Mouse (Mus musculus): ENCODE measurements at regions not wholly inside any gene's neighbourhood (a gene's known extent, or its start where the extent isn't known, plus 50 kb on each side); places are given as distances from the start of the nearest gene placed in this dataset.

GRCm38 (mm10) chr2:75528706-75529105, 130.4 kb upstream of the Hnrnpa3 start:
- no peaks in the 10 kb centered on the region for H3K27me3 ChIP-seq (replicated peaks)
- H3K4me2 ChIP-seq: no peak overlapping the region
- H3K9me3 ChIP-seq (replicated peaks): no peaks in the 10 kb centered on the region
- no peak overlapping the region for H3K27ac ChIP-seq (replicated peaks)
- no peaks in the 10 kb centered on the region for H3K4me1 ChIP-seq
- no peaks in the 10 kb centered on the region for H3K36me3 ChIP-seq
- no peak overlapping the region for H3K4me3 ChIP-seq (replicated peaks)
- WGBS: 61% methylated on average over 2 of the region's 2 CpGs
- H3K9ac ChIP-seq (replicated peaks): no peak overlapping the region
- no peak for ATAC-seq (ENCODE audit: low FRiP score)

GRCm38 (mm10) chr2:75538114-75538513, 120.9 kb upstream of the Hnrnpa3 start:
- WGBS: 29% methylated on average over 4 of the region's 4 CpGs
- Histone ChIP-seq H3K36me3 (no peaks in the 10 kb centered on the region), H3K4me1 (peaks cover 5% of the 10 kb centered on the region; the same call in 1 of the 2 replicates), H3K9me3 (replicated peaks) (no peaks in the 10 kb centered on the region), H3K27me3 (replicated peaks) (no peaks in the 10 kb centered on the region), H3K4me3 (replicated peaks) (no peak overlapping the region), H3K9ac (replicated peaks) (no peak overlapping the region), H3K27ac (replicated peaks) (no peak overlapping the region), H3K4me2 (no peak overlapping the region)
- no peak for ATAC-seq (ENCODE audit: low FRiP score)

- Histone ChIP-seq H3K36me3 (no peaks in the 10 kb centered on the region), H3K4me2 (no peak overlapping the region), H3K9ac (replicated peaks) (no peak overlapping the region), H3K4me1 (peaks cover 5% of the 10 kb centered on the region; the same call in 1 of the 2 replicates), H3K27ac (replicated peaks) (no peak overlapping the region), H3K4me3 (replicated peaks) (no peak overlapping the region), H3K9me3 (replicated peaks) (no peaks in the 10 kb centered on the region), H3K27me3 (replicated peaks) (no peaks in the 10 kb centered on the region)
- ATAC-seq (ENCODE audit: low FRiP score): no peak
- WGBS: 92% methylated on average over 6 of the region's 6 CpGs
Observed at GRCm38 (mm10) chr2:75539726-75540125, 119.3 kb upstream of the Hnrnpa3 start.

- no peak overlapping the region for H3K4me2 ChIP-seq
- 52% methylated on average over 5 of the region's 5 CpGs for WGBS
- no peak overlapping the region for H3K4me3 ChIP-seq (replicated peaks)
- peaks cover 5% of the 10 kb centered on the region; the same call in 1 of the 2 replicates for H3K4me1 ChIP-seq
- H3K9ac ChIP-seq (replicated peaks): no peak overlapping the region
- no peak overlapping the region for H3K27ac ChIP-seq (replicated peaks)
- ATAC-seq (ENCODE audit: low FRiP score): no peak; the same call in 1 of the 2 replicates
- no peaks in the 10 kb centered on the region for H3K9me3 ChIP-seq (replicated peaks)
- no peaks in the 10 kb centered on the region for H3K36me3 ChIP-seq
- H3K27me3 ChIP-seq (replicated peaks): no peaks in the 10 kb centered on the region
Observed at GRCm38 (mm10) chr2:75542331-75542730, 116.7 kb upstream of the Hnrnpa3 start.

DNA sequence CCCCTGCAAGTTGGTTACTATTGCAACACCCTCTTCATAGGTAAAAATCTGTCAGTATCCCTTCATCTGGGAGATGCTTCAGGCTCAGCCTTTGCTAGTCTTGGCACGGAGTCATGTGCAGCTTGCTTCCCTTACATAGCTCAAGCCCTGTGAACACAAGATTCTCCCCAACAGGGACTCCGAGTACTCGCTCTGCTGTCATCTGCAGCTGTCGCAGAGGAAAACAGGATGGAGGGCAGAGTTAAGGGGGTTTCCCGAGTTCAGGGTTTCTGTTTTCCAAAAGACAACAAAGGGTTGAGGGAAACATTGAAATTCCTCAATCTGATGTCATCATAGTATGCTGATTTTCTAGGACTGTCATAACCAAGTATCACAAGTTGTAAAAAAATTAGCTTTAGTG, 116.3 kb upstream of the Hnrnpa3 start:
- Histone ChIP-seq H3K36me3 (no peaks in the 10 kb centered on the region), H3K27ac (replicated peaks) (no peak overlapping the region), H3K27me3 (replicated peaks) (no peaks in the 10 kb centered on the region), H3K4me3 (replicated peaks) (no peak overlapping the region), H3K4me2 (no peak overlapping the region), H3K9ac (replicated peaks) (no peak overlapping the region), H3K4me1 (peaks cover 5% of the 10 kb centered on the region; the same call in 1 of the 2 replicates), H3K9me3 (replicated peaks) (no peaks in the 10 kb centered on the region)
- WGBS: 67% methylated on average over 5 of the region's 5 CpGs
- no peak for ATAC-seq (ENCODE audit: low FRiP score)

DNA sequence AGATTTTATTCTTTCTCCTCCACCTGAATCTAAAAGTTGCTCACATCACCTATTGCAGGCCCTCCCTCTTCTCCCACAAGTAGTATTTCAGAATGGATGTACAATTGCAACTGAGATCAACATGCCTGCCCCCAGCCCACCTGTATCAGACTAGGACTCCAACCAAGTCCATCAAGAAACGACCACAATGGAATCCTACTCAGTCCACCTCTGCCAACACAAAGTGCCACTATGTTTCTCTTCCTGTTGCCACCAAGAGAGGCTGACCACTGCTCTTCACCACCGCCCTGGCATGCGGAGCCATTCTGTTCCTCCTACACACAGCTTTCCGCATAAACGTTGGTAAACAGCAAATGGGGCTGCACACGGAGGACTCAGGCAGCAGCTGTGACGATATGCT, 113.1 kb upstream of the Hnrnpa3 start:
- H3K27me3 ChIP-seq (replicated peaks): no peaks in the 10 kb centered on the region
- no peak overlapping the region for H3K27ac ChIP-seq (replicated peaks)
- no peaks in the 10 kb centered on the region for H3K36me3 ChIP-seq
- no peak for ATAC-seq (ENCODE audit: low FRiP score)
- WGBS: 90% methylated on average over 7 of the region's 7 CpGs
- no peak overlapping the region for H3K4me2 ChIP-seq
- no peaks in the 10 kb centered on the region for H3K9me3 ChIP-seq (replicated peaks)
- H3K4me1 ChIP-seq: peaks cover 5% of the 10 kb centered on the region; the same call in 1 of the 2 replicates
- no peak overlapping the region for H3K9ac ChIP-seq (replicated peaks)
- no peak overlapping the region for H3K4me3 ChIP-seq (replicated peaks)

- Histone ChIP-seq H3K36me3 (no peaks in the 10 kb centered on the region), H3K4me2 (no peak overlapping the region), H3K4me1 (no peaks in the 10 kb centered on the region), H3K27me3 (replicated peaks) (no peaks in the 10 kb centered on the region), H3K4me3 (replicated peaks) (no peak overlapping the region), H3K9me3 (replicated peaks) (no peaks in the 10 kb centered on the region), H3K9ac (replicated peaks) (no peak overlapping the region), H3K27ac (replicated peaks) (no peak overlapping the region)
- ATAC-seq (ENCODE audit: low FRiP score): no peak
- WGBS: 88% methylated on average over 8 of the region's 8 CpGs
Observed at GRCm38 (mm10) chr2:75555676-75556075, 103.4 kb upstream of the Hnrnpa3 start.

DNA sequence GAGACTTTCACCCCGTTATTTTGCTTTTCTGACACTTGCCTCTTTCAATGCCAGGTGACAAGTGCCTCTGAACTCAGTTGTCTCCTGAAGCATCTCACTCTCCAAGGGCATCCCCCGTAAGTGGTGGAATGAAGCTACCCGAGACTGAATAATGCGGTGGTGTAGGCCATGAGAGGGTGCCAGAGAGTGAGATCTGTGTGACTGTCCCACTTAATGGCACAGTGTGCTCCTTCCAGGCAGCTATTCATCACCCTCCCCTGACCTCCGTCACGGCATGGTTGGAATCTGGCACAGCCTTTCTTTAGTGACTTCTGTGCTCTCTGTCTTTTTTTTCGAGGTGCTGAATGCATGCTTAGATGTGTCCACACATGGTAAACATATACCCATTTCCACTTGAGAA, 102.3 kb upstream of the Hnrnpa3 start:
- Histone ChIP-seq H3K9me3 (replicated peaks) (no peaks in the 10 kb centered on the region), H3K27ac (replicated peaks) (no peak overlapping the region), H3K4me3 (replicated peaks) (no peak overlapping the region), H3K9ac (replicated peaks) (no peak overlapping the region), H3K27me3 (replicated peaks) (no peaks in the 10 kb centered on the region), H3K36me3 (no peaks in the 10 kb centered on the region), H3K4me2 (no peak overlapping the region), H3K4me1 (no peaks in the 10 kb centered on the region)
- 44% methylated on average over 7 of the region's 7 CpGs for WGBS
- no peak for ATAC-seq (ENCODE audit: low FRiP score)

DNA sequence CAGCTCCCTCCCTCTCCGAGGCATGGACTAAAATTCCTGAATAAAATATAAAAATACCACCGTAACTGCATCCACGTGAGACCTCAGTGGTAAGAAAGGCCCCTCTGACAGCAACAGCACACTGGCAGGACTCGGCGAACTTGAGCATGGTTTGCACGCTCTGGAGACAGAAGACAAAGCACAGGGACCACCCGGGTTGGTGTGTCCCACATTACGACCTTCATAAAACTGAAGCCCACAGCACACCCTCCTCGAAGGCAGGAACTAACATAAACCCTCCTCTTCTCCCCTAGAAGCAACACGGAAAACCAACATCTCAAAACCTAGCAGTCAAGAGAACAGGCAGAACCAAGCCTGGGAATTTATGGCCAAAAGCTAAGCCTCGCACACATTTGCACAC, 101.7 kb upstream of the Hnrnpa3 start:
- Histone ChIP-seq H3K4me2 (no peak overlapping the region), H3K36me3 (no peaks in the 10 kb centered on the region), H3K27ac (replicated peaks) (no peak overlapping the region), H3K9ac (replicated peaks) (no peak overlapping the region), H3K27me3 (replicated peaks) (no peaks in the 10 kb centered on the region), H3K9me3 (replicated peaks) (no peaks in the 10 kb centered on the region), H3K4me3 (replicated peaks) (no peak overlapping the region), H3K4me1 (no peaks in the 10 kb centered on the region)
- no peak for ATAC-seq (ENCODE audit: low FRiP score)
- 50% methylated on average over 11 of the region's 11 CpGs for WGBS

DNA sequence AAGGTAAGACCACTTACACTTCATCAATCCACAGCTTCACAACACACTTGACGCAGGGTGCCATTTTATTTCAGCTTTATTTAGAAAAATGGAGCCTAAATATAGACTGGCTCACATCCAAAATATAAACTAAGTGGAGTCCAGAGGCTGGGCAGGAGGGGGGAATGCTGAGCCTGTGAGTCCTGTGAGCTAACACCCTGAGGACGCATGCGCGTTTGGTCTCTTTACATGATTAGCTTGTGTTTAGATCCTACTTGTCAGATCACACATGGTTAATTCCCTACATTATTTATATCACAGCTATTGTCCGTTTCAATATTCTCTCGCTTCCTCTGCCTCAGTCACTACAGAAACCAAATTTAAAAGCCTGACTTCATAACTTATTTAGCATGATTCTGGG, 99.1 kb upstream of the Hnrnpa3 start:
- no peak overlapping the region for H3K9ac ChIP-seq (replicated peaks)
- no peak overlapping the region for H3K27ac ChIP-seq (replicated peaks)
- H3K9me3 ChIP-seq (replicated peaks): no peaks in the 10 kb centered on the region
- H3K4me2 ChIP-seq: no peak overlapping the region
- no peak for ATAC-seq (ENCODE audit: low FRiP score)
- H3K36me3 ChIP-seq: no peaks in the 10 kb centered on the region
- H3K4me3 ChIP-seq (replicated peaks): no peak overlapping the region
- H3K27me3 ChIP-seq (replicated peaks): no peaks in the 10 kb centered on the region
- H3K4me1 ChIP-seq: no peaks in the 10 kb centered on the region
- 47% methylated on average over 6 of the region's 6 CpGs for WGBS

DNA sequence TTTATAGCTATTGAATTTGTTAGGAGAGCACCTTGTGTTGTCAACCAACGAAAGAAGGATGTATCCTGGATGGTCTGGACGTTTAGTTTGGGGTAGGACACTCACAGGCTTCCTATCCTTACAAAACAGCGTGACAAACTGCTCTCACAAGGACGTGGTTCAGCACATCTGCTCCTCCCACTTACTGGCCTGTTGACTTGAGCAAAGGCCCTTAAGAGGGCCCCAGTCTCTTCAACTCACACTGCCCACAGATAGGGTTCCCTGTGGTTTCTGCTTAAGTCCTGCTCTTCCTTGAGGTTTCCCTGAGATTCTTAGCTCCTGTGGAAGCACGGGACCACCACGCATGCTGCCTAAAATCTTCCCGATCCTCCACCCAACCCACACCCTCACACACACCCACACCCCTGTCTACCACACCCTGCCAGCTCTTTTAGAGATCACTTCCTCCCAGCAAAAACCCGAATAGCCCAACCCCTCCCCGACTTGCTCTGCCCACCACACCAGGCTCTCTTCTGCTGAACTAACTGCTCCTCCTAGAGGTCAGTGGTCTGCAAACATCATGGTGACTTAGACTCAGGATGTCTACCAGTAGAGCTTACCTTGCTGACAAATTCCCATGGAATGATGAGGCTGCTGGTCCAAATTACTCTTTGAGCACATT, 95.7 kb upstream of the Hnrnpa3 start:
- Histone ChIP-seq H3K9ac (replicated peaks) (no peak overlapping the region), H3K9me3 (replicated peaks) (no peaks in the 10 kb centered on the region), H3K27me3 (replicated peaks) (no peaks in the 10 kb centered on the region), H3K36me3 (no peaks in the 10 kb centered on the region), H3K4me1 (no peaks in the 10 kb centered on the region), H3K27ac (replicated peaks) (no peak overlapping the region), H3K4me3 (replicated peaks) (no peak overlapping the region), H3K4me2 (no peak overlapping the region)
- no peak for ATAC-seq (ENCODE audit: low FRiP score)
- WGBS: 61% methylated on average over 9 of the region's 9 CpGs

GRCm38 (mm10) chr2:75564809-75565208, 94.3 kb upstream of the Hnrnpa3 start:
- Histone ChIP-seq H3K27ac (replicated peaks) (no peak overlapping the region), H3K4me2 (no peak overlapping the region), H3K4me1 (no peaks in the 10 kb centered on the region), H3K27me3 (replicated peaks) (no peaks in the 10 kb centered on the region), H3K4me3 (replicated peaks) (no peak overlapping the region), H3K9me3 (replicated peaks) (no peaks in the 10 kb centered on the region), H3K9ac (replicated peaks) (no peak overlapping the region), H3K36me3 (no peaks in the 10 kb centered on the region)
- 42% methylated on average over 5 of the region's 5 CpGs for WGBS
- ATAC-seq (ENCODE audit: low FRiP score): no peak

Data from neural tube, embryonic 15.5 days (tissue).